Mouse (Mus musculus): ENCODE results near the gene Pcyox1.
A peak's percentile ranks its signal among the peaks of the same experiment; 100 is the strongest.

GRCm38 (mm10) chr6:86396581-86397256 is at the start of gene Pcyox1:
- TF ChIP-seq HCFC1 (IDR thresholded peaks at IDR 0.05; ENCODE audit: borderline replicate concordance, insufficient read depth, low read length) = peak; percentile 14; the same call in 1 of the 2 replicates
- no peak for TF ChIP-seq ZC3H11A (IDR thresholded peaks at IDR 0.05; ENCODE audit: borderline replicate concordance, low read depth, low read length)
- TF ChIP-seq MAFK (IDR thresholded peaks at IDR 0.05; ENCODE audit: insufficient read depth, low read depth, low read length) = no peak
- TF ChIP-seq CHD2 (IDR thresholded peaks at IDR 0.05; ENCODE audit: low read depth, low read length) = no peak
- no peak for TF ChIP-seq ZNF384 (IDR thresholded peaks at IDR 0.05; ENCODE audit: low read depth, low read length)

Measured in ES-E14 (cell line).